Mouse (Mus musculus) hindbrain, embryonic 12.5 days (tissue): ENCODE measurements at regions not wholly inside any gene's neighbourhood (a gene's known extent, or its start where the extent isn't known, plus 50 kb on each side); places are given as distances from the start of the nearest gene placed in this dataset.

Experiments used
- ATAC-seq: fragments of 200-750 bp; cut with Nextera tagmentation; 2 replicates; pipeline ENCODE4 v1.8.0; 2017; ENCODE audit warnings: moderate TSS enrichment; ENCODE audit not compliant: low FRiP score
- H3K27ac ChIP-seq: fragments of 300-500 bp; sonication (generic); 2 replicates; pipeline ENCODE4 v1.5.1; 2016; ENCODE audit warnings: mild to moderate bottlenecking
- H3K27me3 ChIP-seq: fragments of 300-500 bp; sonication (generic); 2 replicates; pipeline ENCODE4 v1.6.1; 2016; ENCODE audit warnings: mild to moderate bottlenecking
- H3K36me3 ChIP-seq: fragments of 300-500 bp; sonication (generic); 2 replicates; pipeline ENCODE4 v1.6.1; 2016; ENCODE audit warnings: mild to moderate bottlenecking
- H3K4me1 ChIP-seq: fragments of 300-500 bp; sonication (generic); 2 replicates; pipeline ENCODE4 v1.6.1; 2016
- H3K4me2 ChIP-seq: fragments of 300-500 bp; sonication (generic); replicated peaks from 2 replicates; pipeline ENCODE4 v1.6.1; 2016; ENCODE audit warnings: mild to moderate bottlenecking
- H3K4me3 ChIP-seq: fragments of 300-500 bp; sonication (generic); 2 replicates; pipeline ENCODE4 v1.5.1; 2016; ENCODE audit warnings: mild to moderate bottlenecking
- H3K9ac ChIP-seq: fragments of 300-500 bp; sonication (generic); 2 replicates; pipeline ENCODE4 v1.6.1; 2016; ENCODE audit warnings: mild to moderate bottlenecking, moderate library complexity
- H3K9me3 ChIP-seq: fragments of 300-500 bp; sonication (generic); replicated peaks from 2 replicates; pipeline ENCODE4 v1.6.1; 2016; ENCODE audit warnings: mild to moderate bottlenecking
- WGBS: fragments of 180-500 bp; shearing (Covaris S2); methylation state at CpG from one replicate; pipeline ENCODE4 v1.1.7; 2016; 5-methylcytosine and 5-hydroxymethylcytosine counted together

GRCm38 (mm10) chr3:137190489-137190888 is 150.4 kb upstream of the Emcn start:
- no peak overlapping the region for H3K9ac ChIP-seq
- H3K4me1 ChIP-seq = no peaks in the 10 kb centered on the region
- no peak overlapping the region for H3K27ac ChIP-seq
- H3K36me3 ChIP-seq = no peaks in the 10 kb centered on the region
- H3K27me3 ChIP-seq = no peaks in the 10 kb centered on the region
- no peak for ATAC-seq
- no peak overlapping the region for H3K4me3 ChIP-seq
- WGBS = 86% methylated on average over 5 of the region's 5 CpGs
- no peaks in the 10 kb centered on the region for H3K9me3 ChIP-seq
- H3K4me2 ChIP-seq = no peak overlapping the region

DNA sequence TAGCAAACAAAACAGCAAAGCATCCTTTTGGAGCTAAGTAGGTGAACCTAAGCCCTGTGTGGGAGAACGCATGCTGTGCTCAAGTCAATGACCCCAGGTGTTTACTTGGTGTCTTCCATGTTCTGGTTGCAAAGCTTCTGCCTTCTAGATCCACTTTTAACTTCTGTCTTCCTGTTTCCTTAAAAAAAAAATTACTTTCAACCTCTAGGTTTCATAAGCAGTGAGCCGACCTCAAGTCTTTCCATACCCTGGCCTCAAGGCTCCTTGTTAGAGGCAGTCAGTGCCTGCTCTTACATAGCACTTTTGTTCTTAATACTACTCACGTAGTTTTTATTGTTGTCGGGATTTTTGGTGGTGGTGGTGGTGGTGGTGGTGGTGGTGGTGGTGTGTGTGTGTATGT is 149.9 kb upstream of the Emcn start:
- Histone ChIP-seq H3K4me3 (no peak overlapping the region), H3K36me3 (no peaks in the 10 kb centered on the region), H3K9ac (no peak overlapping the region), H3K27ac (no peak overlapping the region), H3K27me3 (no peaks in the 10 kb centered on the region), H3K4me2 (no peak overlapping the region), H3K4me1 (no peaks in the 10 kb centered on the region), H3K9me3 (no peaks in the 10 kb centered on the region)
- ATAC-seq = no peak
- WGBS = 88% methylated on average over 4 of the region's 4 CpGs

DNA sequence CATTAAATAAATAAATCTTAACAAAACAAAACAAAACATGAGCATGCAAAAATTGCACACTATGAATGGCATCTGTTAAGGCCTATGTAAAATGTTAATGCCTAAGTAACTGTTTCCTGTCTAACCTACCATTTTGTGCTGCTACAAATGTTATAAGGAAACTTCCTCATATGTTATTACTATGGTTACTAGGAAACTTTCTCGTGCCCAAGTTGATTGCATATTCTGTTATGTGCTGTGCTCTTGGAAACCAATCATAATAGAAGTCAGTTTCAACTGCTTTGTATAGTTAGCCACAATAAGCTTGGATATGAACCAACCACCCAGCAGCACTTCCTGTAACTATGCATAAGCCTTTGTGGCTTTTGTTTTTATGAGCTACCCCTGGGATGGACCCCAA is 147.0 kb upstream of the Emcn start:
- Histone ChIP-seq H3K9me3 (no peaks in the 10 kb centered on the region), H3K27ac (no peak overlapping the region), H3K4me3 (no peak overlapping the region), H3K36me3 (no peaks in the 10 kb centered on the region), H3K27me3 (no peaks in the 10 kb centered on the region), H3K4me1 (no peaks in the 10 kb centered on the region), H3K9ac (no peak overlapping the region), H3K4me2 (no peak overlapping the region)
- no peak for ATAC-seq
- 71% methylated on average over 1 of the region's 1 CpGs for WGBS

DNA sequence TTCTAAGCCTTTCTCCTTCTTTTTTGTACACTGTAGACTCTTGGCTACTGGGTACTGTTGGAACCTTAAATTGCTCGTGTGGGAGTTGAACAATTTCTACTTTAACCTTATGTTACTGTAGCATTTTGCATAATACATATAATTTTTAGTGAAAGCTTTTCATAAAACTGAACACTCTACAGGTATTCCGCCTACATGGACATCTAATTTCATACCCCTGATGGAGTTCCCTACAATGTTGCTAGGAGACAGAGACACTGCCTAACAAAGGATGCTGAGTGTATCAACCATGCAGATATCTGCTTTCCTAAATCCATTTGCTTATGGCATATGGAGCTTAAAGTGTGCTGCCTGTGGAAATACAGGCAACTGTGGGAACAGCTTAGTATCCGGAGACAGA is 129.2 kb upstream of the Emcn start:
- WGBS = 76% methylated on average over 3 of the region's 3 CpGs
- Histone ChIP-seq H3K4me2 (no peak overlapping the region), H3K36me3 (no peaks in the 10 kb centered on the region), H3K9me3 (no peaks in the 10 kb centered on the region), H3K9ac (no peak overlapping the region), H3K27ac (no peak overlapping the region), H3K4me1 (no peaks in the 10 kb centered on the region), H3K4me3 (no peak overlapping the region), H3K27me3 (no peaks in the 10 kb centered on the region)
- ATAC-seq = no peak

DNA sequence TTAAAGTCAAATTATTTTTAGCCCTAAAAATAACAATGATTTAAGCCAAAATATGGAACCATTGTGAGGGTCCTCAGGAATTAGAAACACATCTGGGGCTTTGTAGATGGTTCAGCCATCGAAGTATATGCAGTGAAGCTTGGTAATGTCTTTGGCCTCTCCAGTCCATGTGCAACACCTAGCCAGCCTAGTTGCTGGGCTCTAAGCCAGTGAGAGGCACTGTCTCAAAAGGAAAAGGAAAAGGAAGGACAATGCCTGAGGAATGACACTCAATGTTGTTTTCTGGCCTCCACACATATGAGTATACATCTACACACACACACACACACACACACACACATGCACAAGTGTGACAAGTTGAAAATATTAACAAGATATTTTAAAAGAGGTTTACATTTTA is 124.8 kb upstream of the Emcn start:
- Histone ChIP-seq H3K4me3 (no peak overlapping the region), H3K27me3 (no peaks in the 10 kb centered on the region), H3K36me3 (no peaks in the 10 kb centered on the region), H3K27ac (no peak overlapping the region), H3K4me1 (no peaks in the 10 kb centered on the region), H3K9ac (no peak overlapping the region), H3K4me2 (no peak overlapping the region), H3K9me3 (no peaks in the 10 kb centered on the region)
- WGBS = 94% methylated on average over 1 of the region's 1 CpGs
- ATAC-seq = no peak

GRCm38 (mm10) chr3:137217245-137217644 is 123.6 kb upstream of the Emcn start:
- Histone ChIP-seq H3K27ac (no peak overlapping the region), H3K27me3 (no peaks in the 10 kb centered on the region), H3K4me2 (no peak overlapping the region), H3K9me3 (no peaks in the 10 kb centered on the region), H3K4me1 (no peaks in the 10 kb centered on the region), H3K4me3 (no peak overlapping the region), H3K9ac (no peak overlapping the region), H3K36me3 (no peaks in the 10 kb centered on the region)
- ATAC-seq = no peak

DNA sequence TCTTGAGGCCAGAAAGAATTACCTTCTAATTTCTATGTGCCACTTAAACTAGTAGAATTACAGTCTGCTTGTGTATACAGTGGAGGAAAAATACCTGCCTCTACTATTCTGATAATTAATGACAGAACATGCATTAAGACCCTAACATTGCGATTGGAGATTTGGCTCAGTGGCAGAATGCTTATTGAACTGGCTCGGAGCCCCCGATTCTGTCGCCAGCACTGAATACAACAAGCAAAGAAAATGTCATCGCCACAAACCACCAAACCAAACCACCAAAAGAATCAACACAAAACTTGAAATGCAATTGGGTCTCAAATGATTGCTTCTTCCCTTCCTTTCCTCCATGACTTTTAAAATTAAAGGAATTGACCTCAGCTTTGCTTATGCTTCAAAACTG is 122.9 kb upstream of the Emcn start:
- Histone ChIP-seq H3K4me2 (no peak overlapping the region), H3K9ac (no peak overlapping the region), H3K4me3 (no peak overlapping the region), H3K27me3 (no peaks in the 10 kb centered on the region), H3K4me1 (no peaks in the 10 kb centered on the region), H3K9me3 (no peaks in the 10 kb centered on the region), H3K27ac (no peak overlapping the region), H3K36me3 (no peaks in the 10 kb centered on the region)
- no peak for ATAC-seq
- 94% methylated on average over 5 of the region's 5 CpGs for WGBS

DNA sequence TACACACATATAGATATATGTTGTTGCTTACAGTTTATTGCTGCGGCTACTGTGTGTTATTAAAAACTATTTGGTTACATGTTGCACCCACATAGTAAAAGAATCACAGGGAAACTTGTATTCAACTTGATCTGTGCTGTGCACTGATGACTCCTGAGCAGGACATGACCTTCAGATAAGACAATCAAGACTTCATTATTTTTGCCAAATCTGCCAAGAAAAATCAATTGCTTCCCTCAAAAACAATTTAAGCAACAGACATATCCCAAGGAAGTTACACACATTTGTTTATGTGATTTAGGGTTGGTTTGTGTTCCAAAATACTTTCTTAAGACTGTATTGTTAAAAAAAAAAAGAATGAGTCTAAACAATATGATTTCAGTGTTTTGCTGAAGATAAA is 114.7 kb upstream of the Emcn start:
- Histone ChIP-seq H3K4me1 (no peaks in the 10 kb centered on the region), H3K27ac (no peak overlapping the region), H3K9ac (no peak overlapping the region), H3K36me3 (no peaks in the 10 kb centered on the region), H3K9me3 (no peaks in the 10 kb centered on the region), H3K27me3 (no peaks in the 10 kb centered on the region), H3K4me2 (no peak overlapping the region), H3K4me3 (no peak overlapping the region)
- WGBS = 95% methylated on average over 1 of the region's 1 CpGs
- ATAC-seq = no peak

DNA sequence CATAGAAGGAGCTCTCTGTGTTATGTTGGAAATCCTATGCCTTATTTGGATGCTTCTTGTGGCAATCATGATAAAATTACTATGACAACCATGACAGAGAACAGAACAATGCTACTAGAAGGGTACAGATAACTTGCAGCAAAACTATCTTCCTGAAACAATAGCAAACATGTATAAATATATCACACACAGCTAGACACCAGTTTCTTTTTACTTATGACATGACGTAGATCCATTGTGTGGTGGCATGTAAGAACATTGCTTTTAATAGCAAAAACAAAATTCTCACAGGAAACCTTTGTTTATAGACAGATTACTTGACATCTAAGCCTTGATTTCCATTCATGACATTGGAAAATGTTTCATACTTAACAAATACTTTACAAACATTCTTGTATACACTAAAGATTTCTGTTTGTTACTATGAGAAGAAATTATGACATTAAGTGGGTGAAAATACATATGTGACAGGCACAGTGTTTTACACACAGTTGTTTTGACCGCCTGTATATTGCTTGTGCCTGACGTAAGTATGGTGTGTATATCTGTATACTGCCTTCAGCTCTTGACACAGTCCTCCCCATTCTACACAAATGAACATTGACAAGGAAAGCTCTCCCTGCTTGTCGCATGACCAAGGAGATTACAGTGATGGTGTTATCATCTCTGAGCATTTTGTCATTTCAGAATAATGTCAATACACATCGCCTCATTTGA is 113.6 kb upstream of the Emcn start:
- no peak overlapping the region for H3K27ac ChIP-seq
- no peak overlapping the region for H3K9ac ChIP-seq
- no peaks in the 10 kb centered on the region for H3K27me3 ChIP-seq
- ATAC-seq = no peak
- no peaks in the 10 kb centered on the region for H3K4me1 ChIP-seq
- no peaks in the 10 kb centered on the region for H3K9me3 ChIP-seq
- no peak overlapping the region for H3K4me2 ChIP-seq
- H3K4me3 ChIP-seq = no peak overlapping the region
- 89% methylated on average over 5 of the region's 5 CpGs for WGBS
- H3K36me3 ChIP-seq = no peaks in the 10 kb centered on the region

DNA sequence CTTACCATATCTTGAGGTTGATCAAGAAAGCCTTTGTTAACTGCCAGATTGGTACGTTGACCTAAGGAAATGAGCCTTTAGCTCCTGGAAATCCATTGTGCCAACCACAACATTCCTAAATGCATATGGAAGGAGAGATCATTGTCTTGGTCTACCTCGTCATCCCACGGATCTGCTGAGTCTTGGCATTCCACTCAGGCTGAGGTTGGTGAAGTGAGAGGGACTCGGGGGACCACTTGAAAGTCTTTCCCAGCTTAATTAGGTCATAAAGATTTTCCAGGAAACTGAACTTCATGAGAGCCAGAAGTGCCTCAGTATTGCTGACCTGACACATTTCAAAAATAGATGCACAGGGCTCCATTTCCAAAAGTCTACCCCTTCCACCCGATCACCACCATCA is 112.5 kb upstream of the Emcn start:
- no peak for ATAC-seq
- 92% methylated on average over 5 of the region's 5 CpGs for WGBS
- Histone ChIP-seq H3K9me3 (no peaks in the 10 kb centered on the region), H3K4me3 (no peak overlapping the region), H3K4me1 (no peaks in the 10 kb centered on the region), H3K27me3 (no peaks in the 10 kb centered on the region), H3K4me2 (no peak overlapping the region), H3K36me3 (no peaks in the 10 kb centered on the region), H3K27ac (no peak overlapping the region), H3K9ac (no peak overlapping the region)

- no peaks in the 10 kb centered on the region for H3K9me3 ChIP-seq
- no peak overlapping the region for H3K9ac ChIP-seq
- H3K4me2 ChIP-seq = no peak overlapping the region
- no peaks in the 10 kb centered on the region for H3K27me3 ChIP-seq
- no peak overlapping the region for H3K27ac ChIP-seq
- no peak for ATAC-seq
- WGBS = 81% methylated on average over 1 of the region's 1 CpGs
- H3K4me3 ChIP-seq = no peak overlapping the region
- no peaks in the 10 kb centered on the region for H3K36me3 ChIP-seq
- H3K4me1 ChIP-seq = no peaks in the 10 kb centered on the region
Measured at GRCm38 (mm10) chr3:137242877-137243276, 98.0 kb upstream of the Emcn start.

GRCm38 (mm10) chr3:137263907-137264306 is 77.0 kb upstream of the Emcn start:
- no peak overlapping the region for H3K27ac ChIP-seq
- no peaks in the 10 kb centered on the region for H3K36me3 ChIP-seq
- no peak overlapping the region for H3K9ac ChIP-seq
- H3K4me2 ChIP-seq = no peak overlapping the region
- no peak for ATAC-seq
- H3K9me3 ChIP-seq = no peaks in the 10 kb centered on the region
- WGBS = 94% methylated on average over 4 of the region's 4 CpGs
- H3K4me3 ChIP-seq = no peak overlapping the region
- H3K4me1 ChIP-seq = no peaks in the 10 kb centered on the region
- no peaks in the 10 kb centered on the region for H3K27me3 ChIP-seq

GRCm38 (mm10) chr3:137267752-137268151 is 73.1 kb upstream of the Emcn start:
- no peak for ATAC-seq
- no peak overlapping the region for H3K27ac ChIP-seq
- no peaks in the 10 kb centered on the region for H3K27me3 ChIP-seq
- H3K9me3 ChIP-seq = no peaks in the 10 kb centered on the region
- no peak overlapping the region for H3K4me2 ChIP-seq
- 82% methylated on average over 1 of the region's 1 CpGs for WGBS
- no peaks in the 10 kb centered on the region for H3K4me1 ChIP-seq
- no peak overlapping the region for H3K4me3 ChIP-seq
- H3K36me3 ChIP-seq = no peaks in the 10 kb centered on the region
- no peak overlapping the region for H3K9ac ChIP-seq
